Mouse (Mus musculus) ES-Bruce4 (cell line): ENCODE measurements around the gene 4930564D02Rik.

Source experiments
- CTCF ChIP-seq: IDR thresholded peaks from one replicate; pipeline ENCODE4 v1.8.1; 2011; ENCODE audit warnings: low read depth, low read length
- EP300 ChIP-seq: IDR thresholded peaks from 2 replicates; pipeline ENCODE4 v1.6.1; 2011; ENCODE audit warnings: low read depth, low read length; ENCODE audit not compliant: insufficient read depth

- no peak for TF ChIP-seq CTCF
- no peak for TF ChIP-seq EP300
Measured at GRCm38 (mm10) chr3:105049848-105050247, 16.8 kb upstream of the 4930564D02Rik start.
